Mouse (Mus musculus) NIH3T3 (cell line): ENCODE results near the gene Hmgcl.
"Not testable (repeated sequence)": the region's sequence is repeated elsewhere in the genome, so short reads cannot be mapped to it uniquely, and the experiment has no call there.

ENCODE experiments used
- DNase-seq: peaks from one replicate; pipeline ENCODE4 v3.0.0-alpha.2; 2012; ENCODE audit warnings: low read depth

Hmgcl gene

DNA sequence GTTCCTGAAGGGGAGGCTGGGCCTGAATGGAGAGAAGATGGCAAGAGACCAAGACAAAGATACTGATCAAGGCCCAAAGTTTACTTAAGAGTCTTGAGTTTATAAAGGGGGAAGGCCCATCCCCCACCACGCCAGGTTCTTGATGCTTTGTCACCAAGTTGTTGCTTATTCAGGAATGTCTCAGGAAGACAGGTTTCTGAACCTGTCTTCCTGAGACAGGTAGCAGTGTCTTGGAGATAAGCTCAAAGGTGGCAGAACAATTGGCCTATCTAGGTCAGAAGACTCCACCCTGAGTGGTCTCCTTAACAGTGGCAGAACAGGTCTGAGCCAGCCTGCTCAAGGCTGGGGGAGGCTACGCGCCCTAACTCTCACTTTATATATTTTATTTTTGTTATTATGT is 19.4 kb upstream of the Hmgcl start:
- DNase-seq, result no peak

DNA sequence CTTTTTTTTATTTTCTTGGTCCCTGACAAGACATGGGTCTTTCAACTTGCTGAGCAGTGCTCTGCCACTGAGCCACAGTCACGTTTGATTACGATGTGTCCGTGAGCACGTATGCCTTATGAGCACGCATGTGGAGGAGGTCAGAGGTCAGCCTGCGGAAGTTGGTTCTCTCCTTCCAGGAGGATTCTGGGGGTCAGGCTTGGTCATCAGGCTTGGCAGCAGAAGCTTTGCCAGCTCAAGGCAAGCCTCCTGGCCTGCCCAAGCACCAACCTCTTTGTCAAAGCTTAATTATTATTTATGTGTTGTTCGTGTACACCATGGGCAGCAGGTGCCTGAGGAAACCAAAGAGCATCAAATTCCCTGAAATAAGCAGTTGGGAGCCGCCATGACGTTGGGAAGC is 17.9 kb upstream of the Hmgcl start:
- no peak for DNase-seq

DNA sequence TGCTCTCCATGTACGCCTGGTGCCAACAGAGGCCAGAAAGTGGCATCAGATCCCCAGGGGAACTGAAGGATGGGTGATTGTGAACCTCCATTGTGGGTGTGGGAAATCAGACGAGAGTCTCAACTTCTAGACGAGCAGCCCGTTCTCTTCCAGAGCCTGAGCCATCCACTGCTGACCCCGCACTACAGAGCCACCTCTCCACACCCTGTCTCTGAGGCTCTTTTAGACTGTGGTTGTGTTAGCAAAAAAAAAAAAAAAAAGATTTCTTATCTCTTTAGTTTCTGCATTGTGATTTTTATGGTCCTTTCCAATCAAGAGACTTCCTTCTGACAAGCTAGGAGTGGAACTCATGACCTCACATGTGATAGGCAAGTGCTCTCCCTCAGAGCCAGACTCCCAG is 16.8 kb upstream of the Hmgcl start:
- no peak for DNase-seq

DNA sequence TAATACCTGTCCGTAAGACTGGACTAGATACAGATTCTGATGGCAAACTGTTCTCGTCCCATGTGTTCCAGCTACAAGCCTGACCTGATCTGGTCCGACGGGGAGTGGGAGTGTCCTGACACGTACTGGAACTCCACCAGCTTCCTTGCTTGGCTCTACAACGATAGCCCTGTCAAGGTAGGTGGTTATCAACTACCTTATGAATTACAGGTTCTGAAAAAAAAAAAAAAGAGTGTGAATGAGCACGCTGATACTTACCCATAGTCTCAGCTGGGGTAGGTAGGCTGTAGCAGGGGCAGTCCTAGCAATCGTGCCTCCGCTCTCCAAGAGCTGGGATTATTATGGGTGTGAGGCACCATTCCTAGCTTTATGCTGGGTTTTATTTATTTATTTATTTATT is 16.4 kb upstream of the Hmgcl start:
- no peak for DNase-seq

DNA sequence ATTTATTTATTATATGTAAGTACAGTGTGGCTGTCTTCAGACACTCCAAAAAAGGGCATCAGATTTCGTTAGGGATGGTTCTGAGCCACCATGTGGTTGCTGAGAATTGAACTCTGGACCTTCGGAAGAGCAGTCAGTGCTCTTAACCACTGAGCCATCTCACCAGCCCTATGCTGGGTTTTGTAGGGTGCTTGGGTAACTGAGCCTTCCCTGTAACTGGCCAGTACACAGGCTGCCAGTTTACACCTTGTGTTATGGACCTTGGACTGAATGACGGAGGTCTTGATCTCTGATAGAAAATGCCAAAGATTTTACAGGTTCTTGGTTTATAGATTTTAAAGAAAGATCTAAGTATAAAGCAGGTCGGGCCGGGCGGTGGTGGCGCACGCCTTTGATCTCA is 16.0 kb upstream of the Hmgcl start:
- no peak for DNase-seq

DNA sequence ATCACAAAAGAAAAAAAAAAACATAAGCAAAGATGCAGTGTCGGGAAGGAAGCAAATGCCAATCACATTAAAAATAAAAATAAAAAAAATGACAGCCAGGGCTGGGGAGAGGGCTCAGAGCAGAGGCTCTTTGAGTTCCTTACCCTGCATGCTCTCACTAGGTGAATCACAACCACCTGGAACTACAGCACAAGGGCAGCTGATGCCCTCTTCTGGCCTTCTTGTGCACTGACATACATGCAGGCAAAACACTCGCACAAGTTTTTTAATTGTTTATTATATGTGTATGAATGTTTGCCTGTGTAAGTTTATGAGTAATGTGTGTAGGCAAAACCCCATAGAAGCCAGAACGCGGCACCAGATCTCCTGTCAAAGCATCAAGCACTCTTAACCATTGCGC is 14.4 kb upstream of the Hmgcl start:
- DNase-seq, result peak; percentile 50

DNA sequence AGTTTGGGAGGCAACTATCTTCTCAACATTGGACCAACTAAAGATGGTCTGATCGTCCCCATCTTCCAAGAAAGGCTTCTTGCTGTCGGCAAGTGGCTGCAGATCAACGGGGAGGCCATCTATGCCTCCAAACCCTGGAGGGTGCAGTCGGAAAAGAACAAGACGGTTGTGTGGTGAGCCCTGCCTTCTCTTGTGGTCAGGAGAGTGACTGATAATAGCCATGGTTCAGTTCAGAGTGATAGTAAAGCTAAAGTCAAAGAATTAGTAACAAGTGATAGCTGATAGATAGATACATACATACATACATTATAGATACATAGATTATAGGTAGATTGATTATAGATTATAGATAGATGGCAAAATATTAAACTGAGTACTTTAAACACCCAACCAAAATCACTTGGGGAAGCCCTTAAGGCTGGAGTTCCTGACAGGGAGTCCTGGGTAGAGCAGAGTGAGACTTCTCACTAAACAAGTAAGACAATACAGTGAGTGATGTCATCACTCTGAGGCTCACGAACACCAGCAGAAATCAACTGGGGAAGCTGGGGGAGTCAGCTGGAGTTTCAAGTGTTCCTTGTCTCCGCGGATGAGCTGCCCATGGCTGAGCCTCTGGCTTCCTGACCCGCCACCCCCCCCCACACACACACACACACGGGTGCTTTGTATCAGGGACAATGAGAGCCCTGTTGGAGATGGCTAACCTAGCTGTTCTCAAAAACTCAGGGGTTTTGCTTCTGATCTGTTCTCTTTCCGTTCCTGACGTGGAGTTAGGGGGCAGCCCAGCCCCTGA is 11.3 kb upstream of the Hmgcl start:
- DNase-seq, result no peak

DNA sequence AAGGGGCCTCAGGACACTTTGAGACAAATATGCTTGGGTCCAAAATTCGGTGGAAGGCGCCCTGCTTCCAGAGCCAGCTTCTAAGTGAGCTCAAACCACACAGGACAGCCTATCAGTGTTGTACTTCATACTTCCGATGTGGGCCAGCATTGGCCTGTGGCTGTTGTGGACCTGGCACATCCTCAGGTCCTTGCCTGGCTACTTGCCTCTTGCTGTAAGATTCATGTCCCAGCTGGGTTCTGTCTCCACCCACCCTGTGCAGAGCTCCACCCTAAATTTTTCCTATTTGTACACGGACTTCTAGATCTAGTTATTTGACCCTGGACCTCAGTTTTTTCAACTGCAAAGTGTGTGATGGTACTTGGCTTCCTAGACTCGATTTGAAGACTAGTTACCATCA is 10.7 kb upstream of the Hmgcl start:
- DNase-seq, result no peak

DNA sequence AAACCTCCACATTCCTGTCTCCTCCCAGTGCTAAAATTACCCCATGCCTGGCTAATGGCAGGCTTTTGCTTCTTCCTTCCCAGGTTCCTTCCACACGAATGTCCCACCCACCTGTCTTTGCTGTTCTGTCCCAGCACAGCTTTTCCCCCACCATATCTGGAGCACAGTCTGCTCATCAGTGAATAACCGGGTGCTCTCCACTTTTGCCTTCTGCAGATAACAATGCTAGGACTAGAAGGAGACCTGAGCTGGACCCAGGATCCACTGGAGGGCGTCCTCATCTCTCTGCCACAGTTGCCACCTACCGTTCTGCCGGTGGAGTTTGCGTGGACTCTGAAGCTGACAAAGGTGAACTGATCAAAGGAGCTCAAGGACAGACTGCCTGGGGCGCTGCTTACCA is 7.4 kb upstream of the Hmgcl start:
- no peak for DNase-seq

DNA sequence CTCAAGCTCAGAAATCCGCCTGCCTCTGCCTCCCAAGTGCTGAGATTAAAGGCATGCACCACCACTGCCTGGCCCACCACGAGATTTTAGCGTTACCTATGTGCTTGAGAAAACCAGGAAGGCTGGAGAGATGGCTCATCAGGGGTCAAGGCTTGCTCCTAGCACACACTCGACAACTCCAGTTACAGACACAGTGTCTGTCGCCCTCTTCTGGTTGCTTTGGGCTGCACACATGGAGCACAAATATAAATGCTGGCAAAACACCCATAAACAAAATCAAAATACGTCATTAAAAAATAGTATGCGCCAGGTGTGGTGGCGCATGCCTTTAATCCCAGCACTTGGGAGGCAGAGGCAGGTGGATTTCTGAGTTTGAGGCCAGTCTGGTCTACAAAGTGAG is 5.2 kb upstream of the Hmgcl start:
- not testable (repeated sequence) for DNase-seq

DNA sequence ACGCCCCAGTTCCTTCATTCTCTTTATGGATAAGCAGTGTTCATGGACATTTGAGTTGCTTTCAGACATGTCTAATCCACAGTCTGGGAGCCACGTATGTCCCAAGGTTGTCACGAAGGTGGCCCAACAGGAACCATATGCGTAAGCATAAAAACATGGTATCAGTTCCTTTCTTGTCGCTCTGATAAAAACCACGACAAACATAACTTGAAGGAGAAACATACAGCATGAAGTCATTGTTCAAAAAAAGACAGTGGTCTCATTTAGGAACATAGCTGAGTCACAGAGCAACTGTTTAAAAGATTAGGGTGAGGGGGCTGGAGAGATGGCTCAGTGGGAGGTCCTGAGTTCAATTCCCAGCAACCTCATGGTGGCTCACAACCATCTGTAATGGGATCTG is 4.1 kb upstream of the Hmgcl start:
- no peak for DNase-seq

DNA sequence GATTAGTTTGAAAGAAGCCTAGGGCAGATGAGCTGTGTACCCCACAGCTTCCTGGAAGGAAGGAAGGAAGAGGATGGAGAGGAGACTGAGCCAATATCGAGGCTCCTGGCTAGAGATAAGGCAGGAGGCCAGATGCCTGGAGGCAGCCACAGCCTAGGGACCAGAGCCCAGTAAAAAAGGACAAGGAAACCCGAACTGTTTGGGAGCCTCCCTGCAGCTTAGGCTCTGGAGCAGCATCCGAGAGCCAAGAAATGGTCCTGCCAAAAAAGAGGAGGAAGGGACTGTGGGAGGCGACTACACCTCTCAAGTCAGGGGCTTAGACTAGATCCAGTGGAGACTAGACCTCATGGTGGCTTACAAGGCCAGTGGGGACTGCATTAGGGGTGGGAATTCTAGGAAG is 2.9 kb upstream of the Hmgcl start:
- DNase-seq, result no peak

DNA sequence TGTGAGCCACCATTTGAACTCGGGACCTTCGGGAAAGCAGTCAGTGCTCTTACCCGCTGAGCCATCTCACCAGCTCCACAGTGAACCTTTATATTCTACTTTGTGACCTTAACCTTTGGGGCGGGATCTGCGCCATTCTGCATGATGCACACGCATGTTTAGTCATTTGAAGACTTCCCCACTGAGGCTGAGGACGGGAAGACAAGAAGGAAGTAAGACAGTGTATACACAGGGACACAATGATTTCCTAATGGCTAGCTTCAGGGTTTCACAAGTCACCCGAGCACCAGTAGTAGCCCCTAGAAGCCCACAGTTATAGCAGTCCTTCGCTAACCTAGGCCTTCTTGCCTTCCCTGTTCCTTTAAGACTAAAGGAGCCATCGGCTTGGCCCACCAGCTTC is 542 bp upstream of the Hmgcl start:
- no peak for DNase-seq

DNA sequence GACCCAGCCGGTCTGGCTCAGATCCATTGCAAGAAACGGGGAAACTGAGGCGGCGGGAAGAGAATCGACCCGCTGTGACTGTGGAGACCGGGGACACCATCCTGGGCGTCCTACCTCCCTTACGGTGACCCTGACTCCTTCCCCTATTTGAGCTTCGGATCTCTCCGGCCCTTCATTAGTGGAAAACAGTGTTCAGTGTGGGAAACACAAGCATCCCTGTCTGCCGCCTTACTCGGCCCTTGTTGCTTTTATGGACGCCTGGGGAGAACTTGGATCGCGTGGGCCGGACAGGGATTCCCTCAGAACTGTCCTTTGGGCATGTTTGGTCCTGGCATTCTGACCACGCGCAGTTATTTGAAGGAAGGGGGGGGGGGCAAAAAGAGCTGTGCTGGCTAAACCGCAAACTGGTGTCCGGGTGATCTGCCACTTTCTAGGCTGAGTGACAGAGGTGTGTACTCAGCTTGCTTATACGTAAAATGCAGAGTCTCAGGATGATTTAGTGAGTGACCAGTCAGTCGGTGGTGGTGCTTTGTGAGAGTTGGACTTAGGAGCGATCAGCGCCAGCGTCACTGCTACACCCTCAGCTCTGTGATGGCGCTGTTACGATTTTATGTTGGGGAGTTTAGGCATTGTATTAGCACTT is 532 bp downstream of the Hmgcl start:
- DNase-seq, result peak; percentile 32

DNA sequence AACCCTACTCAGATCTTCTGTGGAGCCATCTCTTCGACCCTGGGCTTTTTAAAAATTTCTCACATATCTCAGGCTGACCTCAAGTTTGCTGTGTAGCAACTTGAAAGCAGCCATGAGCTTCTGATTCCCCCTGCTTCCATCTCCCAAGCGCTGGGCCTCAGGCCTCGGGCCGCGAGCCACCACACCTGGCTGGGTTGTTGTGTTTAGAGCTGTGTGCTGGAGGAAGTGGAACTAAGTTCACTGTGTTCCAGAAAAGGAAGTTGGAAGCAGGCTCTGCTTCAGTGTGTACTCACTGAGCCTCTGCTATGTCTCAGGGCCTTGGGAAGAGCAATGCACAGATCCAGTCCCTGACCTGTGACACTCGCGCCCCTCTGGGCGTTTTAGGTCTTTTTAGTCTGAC is 1.9 kb downstream of the Hmgcl start:
- DNase-seq, result no peak

DNA sequence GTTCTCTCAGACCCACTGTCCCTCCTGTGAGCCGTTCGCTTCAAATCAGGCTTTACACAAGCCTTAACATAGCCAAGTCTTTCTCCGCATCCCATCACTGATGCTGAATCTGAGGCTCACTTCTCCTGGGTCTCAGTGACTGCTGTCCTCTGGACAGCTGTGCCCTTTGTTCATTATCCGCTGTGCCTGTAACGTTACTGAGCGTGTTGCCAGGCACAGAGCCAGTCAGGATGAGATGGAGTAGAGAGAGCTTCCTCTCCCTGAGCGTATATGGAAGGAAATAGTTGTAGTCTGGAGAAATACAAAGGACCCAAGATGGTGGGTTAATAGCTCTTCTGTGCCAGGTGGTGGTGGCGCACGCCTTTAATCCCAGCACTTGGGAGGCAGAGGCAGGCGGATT is 3.2 kb downstream of the Hmgcl start:
- DNase-seq, result no peak

DNA sequence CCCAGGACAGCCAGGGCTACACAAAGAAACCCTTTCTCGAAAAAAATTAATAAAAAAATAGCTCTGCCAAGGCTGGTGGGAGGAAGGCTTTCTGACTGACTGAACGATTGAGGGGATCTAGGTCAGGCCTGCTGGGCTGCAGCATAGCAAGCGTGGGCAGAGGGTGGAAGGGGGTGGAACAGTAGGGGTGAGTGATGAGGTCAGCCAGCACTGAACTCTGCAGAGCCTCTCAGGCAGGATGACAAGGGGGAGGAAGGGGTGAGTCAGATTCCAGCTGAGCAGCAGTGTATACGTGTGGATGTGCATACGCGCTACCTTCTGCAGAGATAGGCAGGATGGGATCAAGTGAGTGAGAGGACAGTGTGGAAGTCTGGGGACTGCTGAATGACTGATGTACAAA is 3.7 kb downstream of the Hmgcl start:
- DNase-seq, result no peak

DNA sequence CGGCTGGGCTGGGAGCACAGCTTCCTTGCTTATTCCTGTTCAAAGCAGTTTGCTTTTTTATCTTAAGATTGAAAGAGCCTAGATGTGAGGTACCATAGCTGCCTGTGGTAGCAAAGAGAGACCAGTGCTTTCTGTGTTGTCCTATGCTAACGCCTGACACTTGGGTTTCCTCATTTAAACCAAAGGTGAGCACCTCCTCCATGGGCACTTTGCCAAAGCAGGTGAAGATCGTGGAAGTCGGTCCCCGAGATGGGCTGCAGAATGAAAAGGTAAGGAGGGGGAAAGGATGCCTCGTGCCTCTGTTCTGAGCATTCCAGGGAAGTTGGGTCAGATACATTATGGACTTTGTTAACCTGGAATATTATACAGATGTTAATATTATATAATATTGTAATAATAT is 4.1 kb downstream of the Hmgcl start:
- DNase-seq, result no peak

DNA sequence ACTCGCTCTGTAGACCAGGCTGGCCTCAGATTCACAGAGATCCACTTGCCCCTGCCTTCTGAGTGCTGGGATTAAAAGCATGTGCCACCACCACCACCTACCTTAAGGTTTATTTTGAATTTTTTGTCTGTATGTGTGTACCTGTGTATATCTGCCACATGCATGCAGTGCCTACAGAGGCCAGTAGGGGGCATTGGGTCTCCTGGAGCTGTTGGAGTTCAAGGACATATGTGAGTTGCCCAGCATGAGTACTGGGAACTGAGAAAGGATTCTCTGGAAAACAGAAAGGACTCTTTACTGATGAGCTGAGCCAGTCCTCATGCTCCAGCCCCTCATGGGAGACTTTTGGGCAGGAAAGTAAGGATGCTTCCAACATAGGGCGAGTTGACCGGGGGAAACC is 5.3 kb downstream of the Hmgcl start:
- DNase-seq, result no peak

DNA sequence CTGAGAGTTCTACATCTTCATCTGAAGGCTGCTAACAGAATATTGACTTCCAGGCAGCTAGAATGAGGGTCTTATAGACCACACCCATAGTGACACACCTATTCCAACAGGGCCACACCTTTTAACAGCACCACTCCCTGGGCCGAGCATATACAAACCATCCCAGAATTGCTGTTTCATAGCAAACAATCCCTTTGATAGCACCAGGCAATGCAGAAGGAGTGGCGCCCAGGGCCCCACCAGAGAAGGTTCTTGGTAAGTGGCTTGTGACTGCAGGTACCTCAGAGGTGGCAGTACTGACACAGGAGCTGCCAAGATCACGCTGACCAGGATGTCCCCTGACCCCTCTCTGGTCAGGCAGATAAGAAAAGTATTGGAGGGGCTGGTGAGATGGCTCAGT is 6.9 kb downstream of the Hmgcl start:
- no peak for DNase-seq

DNA sequence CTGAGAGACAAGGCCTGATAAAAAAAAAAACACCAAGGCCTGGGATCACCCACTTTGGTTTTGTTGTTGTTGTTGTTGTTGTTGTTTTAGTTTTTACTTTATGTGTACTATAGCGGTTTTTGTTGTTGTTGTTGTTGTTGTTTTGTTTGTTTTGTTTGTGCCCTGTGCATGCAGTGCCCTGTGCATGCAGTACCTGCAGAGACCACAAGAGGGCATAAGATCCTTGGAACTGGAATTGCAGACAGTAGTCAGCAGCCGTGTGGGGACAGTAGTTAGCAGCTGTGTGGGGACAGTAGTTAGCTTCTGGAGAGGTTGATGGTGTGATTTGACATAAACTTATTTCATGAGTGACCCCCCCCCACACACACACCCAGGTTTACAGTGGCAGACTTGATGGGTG is 8.0 kb downstream of the Hmgcl start:
- peak; percentile 69 for DNase-seq

DNA sequence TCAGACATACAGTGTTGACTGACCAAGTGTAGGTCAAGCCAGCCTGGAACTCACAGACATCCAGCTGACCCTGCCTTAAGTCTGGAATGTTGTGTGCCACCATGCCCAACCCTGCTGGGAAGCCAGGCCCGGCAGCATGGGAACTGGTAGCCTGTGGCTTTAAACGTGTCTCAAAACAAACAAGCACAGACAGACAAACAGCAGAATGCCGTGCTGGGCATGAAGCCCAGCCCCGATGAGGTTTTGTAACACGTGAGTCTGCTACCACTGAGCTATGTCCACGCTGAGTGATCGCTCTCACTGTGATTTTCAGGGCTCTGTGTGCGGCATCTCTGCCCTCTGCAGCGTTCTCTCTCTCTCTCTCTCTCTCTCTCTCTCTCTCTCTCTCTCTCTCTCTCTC is 9.6 kb downstream of the Hmgcl start:
- no peak for DNase-seq

DNA sequence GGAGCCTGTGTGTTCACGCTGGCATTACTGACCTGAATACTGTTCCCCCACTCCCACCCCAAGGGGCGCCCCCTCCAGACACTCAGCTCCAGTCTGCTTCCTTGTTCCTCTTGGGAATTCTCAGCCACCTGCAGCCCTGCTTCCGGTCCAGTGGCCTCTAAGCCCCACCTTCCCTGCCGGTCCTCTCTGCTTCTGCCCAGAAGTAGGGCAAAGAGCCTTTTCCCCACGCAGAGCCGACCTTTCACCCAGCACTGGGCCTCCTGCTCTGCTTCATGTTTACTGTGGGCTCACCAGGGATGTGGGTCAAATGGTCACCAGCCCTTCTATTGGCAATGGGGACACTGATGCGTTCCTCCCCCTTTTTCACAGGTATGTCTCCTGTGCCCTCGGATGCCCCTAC is 12.1 kb downstream of the Hmgcl start:
- DNase-seq, result no peak

DNA sequence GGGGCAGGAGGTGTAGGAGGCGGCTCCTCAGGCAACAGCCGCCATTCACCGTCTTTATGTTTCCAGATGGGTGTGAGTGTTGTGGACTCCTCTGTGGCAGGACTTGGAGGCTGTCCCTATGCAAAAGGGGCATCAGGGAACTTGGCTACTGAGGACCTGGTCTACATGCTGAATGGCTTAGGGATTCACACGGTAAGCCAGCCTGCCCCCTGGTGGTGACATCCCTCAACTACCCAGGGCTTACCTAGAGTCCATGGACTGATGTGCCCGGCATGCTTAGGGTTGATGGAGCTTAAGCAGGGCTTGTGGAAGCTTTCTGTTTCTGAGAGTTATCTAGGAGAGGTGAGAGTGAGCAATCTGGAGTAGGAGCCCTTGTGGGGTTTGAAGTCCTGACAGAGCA is 14.5 kb downstream of the Hmgcl start:
- DNase-seq, result peak; percentile 89
